Mouse (Mus musculus) mouse embryonic stem cell (cell line): ENCODE measurements around the gene Prrt1.

Experiments
- in situ Hi-C, 2 experiments: fragments of 300-500 bp; cut with MboI; formaldehyde crosslinking; loops; 1 replicate in 1 of 2; 3 replicates in 1 of 2; pipeline ENCODE4 v1.14.3; 2019 to 2020; ENCODE audit warnings: low sequenced_read_pairs in 2 of 2, low pct_unique_long_range_greater_than_20kb in 1 of 2, mixed read lengths in 1 of 2; ENCODE audit not compliant: unreplicated experiment in 1 of 2

Gene Prrt1

DNA sequence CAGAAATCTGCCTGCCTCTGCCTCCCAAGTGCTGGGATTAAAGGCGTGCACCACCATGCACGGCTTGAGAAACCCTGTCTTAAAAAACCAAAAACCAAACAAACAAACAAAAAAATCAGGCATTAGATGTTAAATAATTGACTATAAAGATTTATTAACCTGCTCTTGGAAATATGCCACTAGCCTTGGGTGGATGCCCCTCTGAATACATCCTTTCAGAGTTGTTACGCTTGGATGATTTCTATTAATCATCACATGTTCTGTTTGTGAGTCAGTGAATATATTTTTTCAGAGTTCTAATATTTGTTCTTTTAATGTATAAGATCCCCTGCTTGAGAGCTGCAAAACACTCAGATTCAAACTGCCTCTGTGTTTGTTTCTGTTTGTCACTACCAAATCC, 4.4 kb upstream of the Prrt1 start:
- in situ Hi-C loops, result loop anchor here in 1 of 2 experiments (5.0 kb wide), 1 partner anchor 48 kb away; no protein-coding TSS in a partner anchor

DNA sequence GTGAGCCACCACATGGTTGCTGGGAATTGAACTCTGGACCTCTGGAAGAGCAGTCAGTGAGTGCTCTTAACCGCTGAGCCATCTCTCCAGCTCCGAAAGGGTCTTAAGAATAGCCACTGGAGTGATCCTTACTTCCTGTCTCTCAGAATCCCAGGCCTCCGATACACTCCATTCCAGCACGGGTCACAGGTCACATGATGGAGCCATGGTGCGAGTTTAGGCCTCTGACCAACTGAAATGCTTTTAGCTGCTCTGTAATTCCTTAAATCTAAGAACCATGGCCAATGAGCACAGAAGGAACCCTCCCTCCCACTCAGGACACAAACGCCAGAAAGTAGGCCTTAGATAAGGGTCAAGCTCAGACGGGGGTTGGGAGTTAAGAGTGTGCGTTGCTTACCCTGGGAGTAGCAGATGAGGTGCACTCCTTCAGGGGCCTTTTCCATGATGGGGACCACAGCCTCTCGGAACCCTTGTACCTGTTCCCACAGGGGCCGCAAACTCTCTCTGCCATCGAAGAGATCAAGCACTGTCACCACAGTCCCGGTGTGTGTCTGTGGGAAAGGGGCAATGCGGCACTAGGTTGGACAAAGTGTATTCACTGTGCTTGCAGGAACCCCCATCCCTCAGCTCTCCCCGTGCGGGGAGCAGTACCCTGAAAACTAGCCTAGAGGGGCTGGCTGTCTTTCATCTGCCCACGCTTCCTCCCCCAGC, 3.1 kb upstream of the Prrt1 start:
- in situ Hi-C loops, result loop anchor here in 1 of 2 experiments (5.0 kb wide), 1 partner anchor 49 kb away; no protein-coding TSS in a partner anchor

DNA sequence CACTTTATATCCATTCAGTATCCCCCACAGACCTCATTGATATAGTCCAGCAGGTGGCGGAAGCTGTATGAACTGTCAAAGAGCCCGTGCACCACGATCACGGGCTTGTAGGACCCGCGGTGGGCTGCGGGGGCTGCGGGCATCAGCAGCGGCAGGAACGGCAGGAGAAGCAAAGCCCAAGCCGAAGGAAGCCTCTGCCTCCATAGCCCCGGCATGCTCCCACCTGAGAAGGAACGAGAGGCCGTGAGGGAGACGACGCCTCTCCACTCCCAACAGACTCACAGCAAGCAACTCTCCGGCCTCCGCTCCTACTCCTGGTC, 2.6 kb upstream of the Prrt1 start:
- in situ Hi-C loops, result loop anchor here in 1 of 2 experiments (5.0 kb wide), 1 partner anchor 49 kb away; no protein-coding TSS in a partner anchor

DNA sequence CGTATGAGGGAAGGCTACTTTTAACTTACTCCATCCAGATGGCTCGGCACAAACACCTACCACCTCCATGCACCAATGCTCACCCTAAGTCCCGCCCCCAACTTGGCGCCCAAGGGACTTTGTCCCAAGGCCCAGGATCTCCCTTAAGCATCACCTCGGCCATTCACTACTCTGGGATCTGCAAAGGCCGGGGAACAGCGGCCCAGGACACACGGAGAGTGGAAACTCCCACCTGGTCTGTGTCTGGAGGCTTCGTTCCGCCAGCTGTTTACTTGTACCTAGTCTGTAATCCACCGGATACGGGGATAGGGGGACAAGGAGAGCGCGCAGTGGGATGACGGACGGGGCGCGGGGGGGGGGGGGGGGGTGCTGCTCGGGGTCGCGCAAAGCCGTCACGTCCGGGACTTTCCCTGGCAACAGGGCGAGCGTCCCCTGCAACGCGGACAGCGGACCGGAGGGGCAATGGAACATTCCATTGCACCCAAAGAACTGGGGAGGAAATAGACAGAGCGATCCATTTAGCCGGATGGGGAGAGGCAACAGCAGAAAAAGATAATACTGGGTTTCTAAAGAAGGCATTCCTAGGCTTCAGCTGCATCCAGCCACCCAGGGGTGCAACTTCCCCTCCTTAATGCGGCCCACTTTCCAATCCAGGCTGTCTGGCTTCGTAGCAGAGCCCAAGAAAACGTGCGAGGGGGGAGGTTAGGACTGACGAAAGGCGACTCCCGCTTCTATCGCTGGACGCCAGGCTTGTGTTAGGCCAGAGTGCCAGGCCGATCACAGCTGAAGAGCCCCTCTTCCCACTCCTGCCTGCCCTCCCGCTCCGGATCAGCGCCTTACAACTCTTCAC, 2.0 kb upstream of the Prrt1 start:
- in situ Hi-C loops, result loop anchor here in 1 of 2 experiments (5.0 kb wide), 1 partner anchor 50 kb away; no protein-coding TSS in a partner anchor

GRCm38 (mm10) chr17:34627943-34628643, 1.2 kb upstream of the Prrt1 start, which contains the start of gene Ppt2:
Gene Ppt2 (minus strand): TSS chr17:34628510.
- in situ Hi-C loops, result loop anchor here in 1 of 2 experiments (5.0 kb wide), 1 partner anchor 51 kb away; no protein-coding TSS in a partner anchor

DNA sequence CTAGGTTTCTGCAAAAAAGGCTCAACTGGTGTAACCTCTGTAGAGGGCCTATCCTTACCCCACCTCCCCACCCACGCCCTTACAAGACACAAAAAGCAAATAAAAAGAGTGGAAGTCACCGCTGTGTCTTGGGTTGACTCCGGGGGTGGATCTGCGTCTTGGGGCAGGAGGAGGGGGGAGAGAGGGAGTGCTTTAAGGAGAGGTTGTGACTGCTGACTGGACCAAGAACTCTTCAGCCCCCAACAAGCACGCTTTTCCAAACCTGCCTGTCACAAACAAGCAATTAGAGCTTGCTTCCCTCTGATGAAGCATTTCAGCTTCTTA, 727 bp upstream of the Prrt1 start:
- in situ Hi-C loops, result loop anchor here in 1 of 2 experiments (5.0 kb wide), 1 partner anchor 51 kb away; no protein-coding TSS in a partner anchor

DNA sequence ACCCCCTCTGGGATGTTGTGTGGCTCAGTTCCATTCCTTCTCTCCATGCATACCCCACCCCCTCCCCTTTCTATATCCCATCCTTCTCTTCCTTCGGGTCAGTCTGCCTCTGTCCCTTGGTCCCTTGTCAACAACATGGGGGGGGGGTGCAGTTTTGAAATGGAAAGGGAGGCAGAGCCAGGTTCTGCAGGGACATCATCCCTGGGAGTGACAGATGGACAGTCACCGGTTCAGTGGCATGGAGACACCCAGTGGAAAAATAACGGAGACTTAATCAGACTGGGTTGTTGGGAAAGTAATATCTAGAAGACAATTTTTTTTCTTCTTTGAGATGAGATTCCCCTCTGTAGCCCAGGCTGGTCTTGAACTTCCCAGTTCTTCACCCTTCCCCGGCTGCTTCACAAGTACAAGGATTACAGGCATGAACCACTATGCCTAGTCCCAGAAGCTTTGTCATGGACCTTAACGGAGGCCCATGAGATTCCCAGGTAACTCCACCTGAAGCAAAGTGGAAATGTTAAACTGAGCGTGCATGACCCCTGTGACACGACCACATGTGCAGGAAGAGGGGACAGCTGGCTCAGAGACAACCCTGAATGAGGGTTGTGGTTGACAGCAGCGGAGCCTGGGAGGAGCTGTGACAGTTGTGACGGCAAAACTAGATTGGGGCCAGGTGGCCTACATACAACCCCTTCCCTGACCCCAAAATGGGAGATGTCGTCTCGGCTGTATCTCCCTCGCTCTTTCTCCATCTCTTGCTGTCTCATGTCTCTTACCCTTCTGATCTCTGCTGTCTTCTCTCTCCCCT, 667 bp downstream of the Prrt1 start:
- in situ Hi-C loops, result loop anchor here in 1 of 2 experiments (5.0 kb wide), 1 partner anchor 53 kb away; no protein-coding TSS in a partner anchor

DNA sequence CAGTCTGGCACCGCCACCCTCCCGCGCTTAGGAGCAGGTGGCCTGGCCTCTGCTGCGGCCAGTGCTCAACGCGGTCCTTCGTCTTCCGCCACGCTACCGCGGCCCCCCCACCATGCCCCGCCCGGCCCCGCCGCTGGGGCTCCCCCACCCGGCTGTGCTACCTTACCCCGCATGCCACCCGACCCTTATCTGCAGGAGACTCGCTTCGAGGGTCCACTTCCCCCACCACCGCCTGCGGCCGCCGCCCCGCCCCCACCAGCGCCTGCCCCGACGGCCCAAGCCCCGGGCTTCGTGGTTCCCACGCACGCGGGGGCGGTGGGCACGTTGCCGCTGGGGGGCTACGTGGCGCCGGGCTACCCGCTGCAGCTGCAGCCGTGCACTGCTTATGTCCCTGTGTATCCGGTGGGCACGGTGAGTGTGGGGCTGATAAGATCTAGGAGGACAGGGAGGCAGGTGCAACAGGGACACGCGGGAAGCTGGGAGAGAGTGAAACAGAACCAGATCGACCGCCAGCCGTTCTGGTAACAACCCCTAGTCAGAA, 1.5 kb downstream of the Prrt1 start:
- in situ Hi-C loops, result no loop called here

- in situ Hi-C loops, result no loop called here
Measured at GRCm38 (mm10) chr17:34631647-34632046, 2.3 kb downstream of the Prrt1 start.

GRCm38 (mm10) chr17:34632261-34632691, 2.9 kb downstream of the Prrt1 start:
- in situ Hi-C loops, result no loop called here

- in situ Hi-C loops, result no loop called here
Measured at GRCm38 (mm10) chr17:34635671-34636070, 6.3 kb downstream of the Prrt1 start.

DNA sequence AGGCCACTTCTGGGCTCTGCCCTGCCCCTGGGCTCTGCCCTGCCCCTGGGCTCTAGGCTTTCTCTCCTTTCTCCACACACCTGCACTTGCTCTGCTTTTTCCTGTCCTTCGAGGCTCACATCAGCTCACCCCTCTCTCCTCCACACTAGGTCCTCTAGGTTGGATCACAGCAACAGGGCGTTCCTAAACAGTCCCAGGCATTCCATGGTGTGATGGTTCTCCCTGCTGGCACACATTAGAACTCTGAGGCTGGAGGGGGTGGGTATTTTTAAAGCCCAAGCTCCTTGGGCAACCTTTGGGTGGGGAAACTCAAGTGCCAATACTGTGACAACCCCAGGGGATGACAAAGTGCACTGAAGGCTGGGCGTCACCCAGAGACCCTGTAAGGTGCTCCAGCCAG, 8.1 kb downstream of the Prrt1 start:
- in situ Hi-C loops, result no loop called here

DNA sequence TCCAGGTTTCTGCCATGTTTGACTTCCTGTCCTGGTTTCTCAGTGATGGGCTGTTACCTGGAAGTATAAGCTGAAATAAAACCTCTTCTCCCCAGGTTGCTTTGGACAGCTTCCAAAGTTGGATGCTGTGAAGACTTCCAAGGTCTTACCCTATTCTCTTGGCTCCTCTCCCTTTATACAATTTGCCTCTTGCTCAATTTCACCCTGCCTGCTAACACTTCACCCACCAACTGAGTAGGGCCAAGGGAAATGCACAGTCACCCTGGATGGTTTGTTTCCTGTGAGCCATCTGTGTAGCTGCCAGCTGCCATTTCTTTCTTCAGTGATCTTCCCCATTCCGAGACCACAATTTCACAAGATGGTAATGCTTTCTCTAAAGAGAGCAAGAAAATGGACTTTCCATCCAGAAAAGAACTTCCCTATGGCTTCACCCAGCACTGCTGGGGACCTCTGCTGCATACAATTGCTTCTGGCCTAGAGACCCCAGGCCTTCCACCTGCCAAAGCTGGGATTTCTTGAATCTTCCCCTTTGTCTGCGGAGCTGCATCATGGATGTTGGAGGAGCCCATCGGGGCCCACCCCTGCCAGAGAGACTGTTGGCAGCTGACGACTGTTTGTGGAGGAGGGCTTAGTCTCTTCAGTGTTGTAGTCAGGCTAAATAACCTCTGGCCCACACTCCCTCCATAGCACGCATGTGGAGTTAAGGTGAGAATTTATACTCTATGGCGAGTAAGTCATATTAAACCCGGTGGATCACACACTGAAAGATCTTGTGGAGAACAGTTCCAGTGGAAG, 10.3 kb downstream of the Prrt1 start:
- in situ Hi-C loops, result loop anchor here in 1 of 2 experiments (10.0 kb wide), 1 partner anchor 305 kb away; no protein-coding TSS in a partner anchor

GRCm38 (mm10) chr17:34640778-34641601, 11.7 kb downstream of the Prrt1 start:
- in situ Hi-C loops, result loop anchor here in 1 of 2 experiments (10.0 kb wide), 1 partner anchor 304 kb away; no protein-coding TSS in a partner anchor

GRCm38 (mm10) chr17:34641945-34642344, 12.6 kb downstream of the Prrt1 start:
- in situ Hi-C loops, result loop anchor here in 1 of 2 experiments (10.0 kb wide), 1 partner anchor 303 kb away; no protein-coding TSS in a partner anchor

- in situ Hi-C loops, result loop anchor here in 1 of 2 experiments (10.0 kb wide), 1 partner anchor 301 kb away; no protein-coding TSS in a partner anchor
Measured at GRCm38 (mm10) chr17:34643379-34643778, 14.0 kb downstream of the Prrt1 start.
